ENCODE assay signal across 22 mouse cellular contexts in genomic region chr8:118320566-118320965, GRCm38 (mm10). TPM values are rescaled to one million over a fixed set of nuclear protein-coding genes. Genes with fewer than 3 reads are reported as not detected.
DNase-seq lines count a peak whose midpoint lies in the region; ATAC-seq lines count a peak whose summit lies in the region.
"Had no signal": no experiment of that assay in that cellular context is flagged by ENCODE, and none has a peak within 500 bp of the region (broad histone marks: within the 10 kb centered on the region; RNA-seq: fewer than 3 reads in every experiment).

No protein-coding gene starts in this region.

- intact Hi-C loops in left cerebral cortex, postnatal 4 days (cut with DNase I) = no loop called here

- no peak for DNase-seq in frontal cortex, postnatal 10 days (ENCODE audit: low spot score in 2 of 2)
- DNase-seq in left cerebral cortex, adult 11 months (ENCODE audit: low spot score) = peak; percentile 16
- no peak for DNase-seq in left cerebral cortex, postnatal 4 days
- peak; percentile 56 for DNase-seq in right cerebral cortex, adult 18-20 months
- DNase-seq in right cerebral cortex, postnatal 14 days = no peak
- DNase-seq in telencephalon, adult 2 months (ENCODE audit: low read depth, low spot score) = peak; percentile 74
- DNase-seq in forebrain, embryonic 10.5 days (ENCODE audit: extremely low spot score, low spot score) = no peak
- DNase-seq: adrenal gland, adult 8-10 months; adrenal gland, postnatal 25 days; cerebellum, adult 18-20 months; cerebellum, adult 9-10 months; cerebellum, postnatal 14 days; forebrain, postnatal 0 days; gastrocnemius, adult 2 months; gastrocnemius, postnatal 14 days; heart, adult 11 months had no signal

- peak; percentile 95 for ATAC-seq in frontal cortex, adult (ENCODE audit: low TSS enrichment)
- ATAC-seq: activated CD4-positive, CD25-positive, alpha-beta regulatory T cell, adult 4 months; forebrain, embryonic 14.5 days; forebrain, postnatal 0 days had no signal

- H3K4me1 ChIP-seq in forebrain, embryonic 10.5 days = peaks cover 4% of the 10 kb centered on the region
- H3K4me1 ChIP-seq: hindbrain, embryonic 12.5 days had no signal

- no peaks in the 10 kb centered on the region for H3K27me3 ChIP-seq in forebrain, embryonic 10.5 days (ENCODE audit: poor library complexity, severe bottlenecking)
- H3K27me3 ChIP-seq: hindbrain, embryonic 12.5 days; hindbrain, embryonic 15.5 days had no signal

- H3K9me3 ChIP-seq in forebrain, embryonic 10.5 days = no peaks in the 10 kb centered on the region
- H3K9me3 ChIP-seq: hindbrain, embryonic 12.5 days; hindbrain, embryonic 15.5 days had no signal

- 86% methylated on average over 1 of the region's 1 CpGs for WGBS in forebrain, embryonic 10.5 days

- H3K27ac ChIP-seq in forebrain, embryonic 10.5 days = no peak overlapping the region
- H3K27ac ChIP-seq: gastrocnemius, adult 2 months; hindbrain, embryonic 12.5 days; hindbrain, embryonic 15.5 days had no signal

- no peak overlapping the region for H3K4me3 ChIP-seq in forebrain, embryonic 10.5 days
- H3K4me3 ChIP-seq: gastrocnemius, adult 2 months; hindbrain, embryonic 12.5 days; hindbrain, embryonic 15.5 days had no signal

- H3K36me3 ChIP-seq in forebrain, embryonic 10.5 days (replicated peaks) = no peaks in the 10 kb centered on the region
- H3K36me3 ChIP-seq: hindbrain, embryonic 12.5 days; hindbrain, embryonic 15.5 days had no signal

RNA-seq across cellular contexts. Expression of gene Cdh13, which starts 37.0 kb away (rescaled TPM):
- 100 to 1,000 TPM; 173 to 179 TPM for total RNA-seq in left cerebral cortex, postnatal 4 days (2021)
- 3.3 and 3.7 TPM in 2 replicates for polyA plus RNA-seq in forebrain, embryonic 10.5 days (2016; fragmentation: Nextera tagmentation; extraction: Ambion mirVana)
- total RNA-seq: hematopoietic stem cell, adult 5-6 weeks had no signal

Comparison
In these comparisons a context has a peak if more than half of its experiments do, and no peak if none do; other contexts are left out.
1. DNase-seq: peak in left cerebral cortex, adult 11 months (single experiment), right cerebral cortex, adult 18-20 months (single experiment) and telencephalon, adult 2 months (single experiment); none in frontal cortex, postnatal 10 days (0 of 2), left cerebral cortex, postnatal 4 days (single experiment), right cerebral cortex, postnatal 14 days (single experiment) and forebrain, embryonic 10.5 days (single experiment).